Mouse (Mus musculus) hindbrain, embryonic 14.5 days (tissue): ENCODE results near the gene Lpin1. TPM values are rescaled to one million over a fixed set of nuclear protein-coding genes. Genes with fewer than 3 reads are reported as not detected.

Experiments used
- ATAC-seq: fragments of 200-750 bp; cut with Nextera tagmentation; 2 replicates; pipeline ENCODE4 v1.8.0; 2017; ENCODE audit warnings: moderate number of reproducible peaks, mild to moderate bottlenecking, moderate TSS enrichment, moderate library complexity; ENCODE audit not compliant: low FRiP score
- DNase-seq: peaks from one replicate; pipeline ENCODE4 v3.0.0-alpha.2; 2015; ENCODE audit warnings: low spot score
- H3K27ac ChIP-seq: fragments of 300-500 bp; sonication (generic); 2 replicates; pipeline ENCODE4 v1.5.1; 2014; ENCODE audit warnings: mild to moderate bottlenecking, moderate library complexity
- H3K27me3 ChIP-seq: fragments of 300-500 bp; sonication (generic); 2 replicates; pipeline ENCODE4 v1.6.1; 2014; ENCODE audit warnings: mild to moderate bottlenecking, low read length, mixed read lengths; ENCODE audit not compliant: control insufficient read depth, insufficient read depth
- H3K36me3 ChIP-seq: fragments of 300-500 bp; sonication (generic); replicated peaks from 2 replicates; pipeline ENCODE4 v1.6.1; 2014; ENCODE audit not compliant: control insufficient read depth, insufficient read depth
- H3K4me1 ChIP-seq: fragments of 300-500 bp; sonication (generic); replicated peaks from 2 replicates; pipeline ENCODE4 v1.6.1; 2014; ENCODE audit warnings: antibody characterized with exemption, low read length, mixed read lengths; ENCODE audit not compliant: control insufficient read depth, insufficient read depth
- H3K4me2 ChIP-seq: fragments of 300-500 bp; sonication (generic); replicated peaks from 2 replicates; pipeline ENCODE4 v1.6.1; 2014; ENCODE audit warnings: mild to moderate bottlenecking, moderate library complexity
- H3K4me3 ChIP-seq: fragments of 300-500 bp; sonication (generic); replicated peaks from 2 replicates; pipeline ENCODE4 v1.5.1; 2014; ENCODE audit warnings: mild to moderate bottlenecking, low read length
- H3K9ac ChIP-seq: fragments of 300-500 bp; sonication (generic); 2 replicates; pipeline ENCODE4 v1.6.1; 2014
- H3K9me3 ChIP-seq: fragments of 300-500 bp; sonication (generic); 2 replicates; pipeline ENCODE4 v1.6.1; 2016; ENCODE audit warnings: low read length; ENCODE audit not compliant: control insufficient read depth
- WGBS: fragments of 180-500 bp; shearing (Covaris S2); extraction: QIAGEN DNeasy Blood & Tissue Kit; methylation state at CpG from one replicate; pipeline ENCODE4 v1.1.7; 2014; 5-methylcytosine and 5-hydroxymethylcytosine counted together
- polyA plus RNA-seq: library from polyadenylated mRNA; unstranded; fragments of >200 nt; fragmentation: Nextera tagmentation; extraction: Ambion mirVana; gene quantifications from 2 replicates; pipeline ENCODE4 v1.2.1, GENCODE M21; 2014

Gene Lpin1
- polyA plus RNA-seq, 1 experiment from 2014 or later, result 18.0 TPM

GRCm38 (mm10) chr12:16630152-16630865, 19.5 kb upstream of the Lpin1 start:
- DNase-seq, result no peak
- Histone ChIP-seq H3K36me3 (no peaks in the 10 kb centered on the region), H3K9me3 (no peaks in the 10 kb centered on the region), H3K4me2 (no peak overlapping the region), H3K4me3 (no peak overlapping the region), H3K4me1 (no peaks in the 10 kb centered on the region), H3K27me3 (no peaks in the 10 kb centered on the region), H3K9ac (no peak overlapping the region), H3K27ac (no peak overlapping the region)
- 56% methylated on average over 7 of the region's 7 CpGs for WGBS
- no peak for ATAC-seq

- WGBS, result 78% methylated on average over 3 of the region's 3 CpGs
- H3K27ac ChIP-seq, result no peak overlapping the region
- H3K9ac ChIP-seq, result no peak overlapping the region
- no peak overlapping the region for H3K4me2 ChIP-seq
- no peaks in the 10 kb centered on the region for H3K27me3 ChIP-seq
- H3K4me1 ChIP-seq, result peaks cover 8% of the 10 kb centered on the region; the same call in 1 of the 2 replicates
- no peaks in the 10 kb centered on the region for H3K9me3 ChIP-seq
- H3K36me3 ChIP-seq, result no peaks in the 10 kb centered on the region
- H3K4me3 ChIP-seq, result no peak overlapping the region
- no peak for ATAC-seq
- no peak for DNase-seq
Observed at GRCm38 (mm10) chr12:16620230-16620629, 9.5 kb upstream of the Lpin1 start.

GRCm38 (mm10) chr12:16619453-16619852, 8.7 kb upstream of the Lpin1 start:
- no peak overlapping the region for H3K9ac ChIP-seq
- H3K4me3 ChIP-seq, result no peak overlapping the region
- WGBS, result 66% methylated on average over 6 of the region's 6 CpGs
- DNase-seq, result no peak
- H3K4me2 ChIP-seq, result no peak overlapping the region
- H3K4me1 ChIP-seq, result peaks cover 8% of the 10 kb centered on the region; the same call in 1 of the 2 replicates
- no peak for ATAC-seq
- no peak overlapping the region for H3K27ac ChIP-seq
- no peaks in the 10 kb centered on the region for H3K36me3 ChIP-seq
- no peaks in the 10 kb centered on the region for H3K27me3 ChIP-seq
- H3K9me3 ChIP-seq, result no peaks in the 10 kb centered on the region

- H3K9me3 ChIP-seq, result no peaks in the 10 kb centered on the region
- H3K27me3 ChIP-seq, result no peaks in the 10 kb centered on the region
- H3K4me2 ChIP-seq, result no peak overlapping the region
- H3K4me1 ChIP-seq, result peaks cover 8% of the 10 kb centered on the region; the same call in 1 of the 2 replicates
- no peak overlapping the region for H3K4me3 ChIP-seq
- no peaks in the 10 kb centered on the region for H3K36me3 ChIP-seq
- DNase-seq, result peak; percentile 74
- peak; percentile 88 for ATAC-seq
- no peak overlapping the region; the same call in 1 of the 2 replicates for H3K27ac ChIP-seq
- WGBS, result 10% methylated on average over 12 of the region's 12 CpGs
- no peak overlapping the region for H3K9ac ChIP-seq
Observed at GRCm38 (mm10) chr12:16618512-16619274, 7.9 kb upstream of the Lpin1 start.

- peaks cover 8% of the 10 kb centered on the region; the same call in 1 of the 2 replicates for H3K4me1 ChIP-seq
- no peak overlapping the region for H3K9ac ChIP-seq
- no peaks in the 10 kb centered on the region for H3K9me3 ChIP-seq
- ATAC-seq (no peak), DNase-seq (no peak)
- 85% methylated on average over 2 of the region's 2 CpGs for WGBS
- no peaks in the 10 kb centered on the region for H3K36me3 ChIP-seq
- H3K27me3 ChIP-seq, result no peaks in the 10 kb centered on the region
- H3K4me3 ChIP-seq, result no peak overlapping the region
- H3K4me2 ChIP-seq, result no peak overlapping the region
- no peak overlapping the region for H3K27ac ChIP-seq
Observed at GRCm38 (mm10) chr12:16615738-16616137, 5.0 kb upstream of the Lpin1 start.

- Histone ChIP-seq H3K27ac (no peak overlapping the region), H3K4me3 (no peak overlapping the region), H3K4me1 (peaks cover 7% of the 10 kb centered on the region; the same call in 1 of the 2 replicates), H3K9ac (no peak overlapping the region), H3K36me3 (no peaks in the 10 kb centered on the region), H3K27me3 (no peaks in the 10 kb centered on the region), H3K9me3 (0 out of 2 replicates have a peak, but pooled peaks cover 1% of the 10 kb centered on the region), H3K4me2 (no peak overlapping the region)
- no peak for ATAC-seq
- no peak for DNase-seq
- WGBS, result 75% methylated on average over 3 of the region's 3 CpGs
Observed at GRCm38 (mm10) chr12:16614556-16614955, 3.8 kb upstream of the Lpin1 start.

GRCm38 (mm10) chr12:16605624-16606023, 5.1 kb downstream of the Lpin1 start:
- Histone ChIP-seq H3K4me3 (no peak overlapping the region), H3K27me3 (no peaks in the 10 kb centered on the region), H3K4me1 (no peaks in the 10 kb centered on the region), H3K9me3 (0 out of 2 replicates have a peak, but pooled peaks cover 3% of the 10 kb centered on the region), H3K36me3 (no peaks in the 10 kb centered on the region), H3K27ac (no peak overlapping the region), H3K4me2 (no peak overlapping the region), H3K9ac (no peak overlapping the region)
- no peak for DNase-seq
- WGBS, result 68% methylated on average over 5 of the region's 5 CpGs
- no peak for ATAC-seq

- Histone ChIP-seq H3K9me3 (no peaks in the 10 kb centered on the region), H3K27ac (no peak overlapping the region), H3K9ac (no peak overlapping the region), H3K36me3 (no peaks in the 10 kb centered on the region), H3K4me3 (no peak overlapping the region), H3K4me2 (no peak overlapping the region), H3K4me1 (no peaks in the 10 kb centered on the region), H3K27me3 (no peaks in the 10 kb centered on the region)
- WGBS, result 81% methylated on average over 4 of the region's 4 CpGs
- DNase-seq (no peak), ATAC-seq (no peak)
Observed at GRCm38 (mm10) chr12:16602271-16602670, 8.5 kb downstream of the Lpin1 start.

- H3K4me2 ChIP-seq, result no peak overlapping the region
- H3K27me3 ChIP-seq, result no peaks in the 10 kb centered on the region
- DNase-seq, result no peak
- no peaks in the 10 kb centered on the region for H3K36me3 ChIP-seq
- 63% methylated on average over 1 of the region's 1 CpGs for WGBS
- no peaks in the 10 kb centered on the region for H3K9me3 ChIP-seq
- ATAC-seq, result no peak
- no peak overlapping the region for H3K27ac ChIP-seq
- H3K4me1 ChIP-seq, result no peaks in the 10 kb centered on the region
- no peak overlapping the region for H3K9ac ChIP-seq
- no peak overlapping the region for H3K4me3 ChIP-seq
Observed at GRCm38 (mm10) chr12:16600374-16600773, 10.4 kb downstream of the Lpin1 start.
